Mouse (Mus musculus) c-Kit-positive CD71-negative TER-119-negative erythroid progenitor cells, embryonic 14.5 days (primary cell): ENCODE data around the gene Foxj3.
"Not testable (repeated sequence)": the region's sequence is repeated elsewhere in the genome, so short reads cannot be mapped to it uniquely, and the experiment has no call there.

ENCODE experiments used
- DNase-seq: peaks from one replicate; pipeline ENCODE4 v3.0.0-alpha.2; 2013; ENCODE audit warnings: low read depth

The Foxj3 gene

DNA sequence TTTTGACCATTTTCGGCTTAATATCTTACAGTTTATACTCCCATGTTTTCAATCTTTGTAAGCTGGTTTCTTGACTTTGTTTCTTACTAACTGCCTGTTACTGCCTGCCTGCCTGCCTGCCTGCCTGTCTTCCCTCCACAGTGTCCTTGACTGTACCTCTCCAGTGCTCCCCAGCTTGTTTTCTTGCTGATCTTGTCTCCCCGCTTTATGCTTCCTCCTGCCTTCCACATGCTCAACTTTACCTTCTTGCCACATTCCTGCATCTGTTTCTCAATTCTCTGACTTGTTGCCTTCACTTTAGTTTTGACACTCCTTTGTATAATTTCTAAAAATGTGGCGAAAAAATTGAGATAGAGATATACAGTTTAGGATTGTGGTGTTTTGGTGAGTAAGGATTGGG is 35.9 kb downstream of the Foxj3 start:
- no peak for DNase-seq

DNA sequence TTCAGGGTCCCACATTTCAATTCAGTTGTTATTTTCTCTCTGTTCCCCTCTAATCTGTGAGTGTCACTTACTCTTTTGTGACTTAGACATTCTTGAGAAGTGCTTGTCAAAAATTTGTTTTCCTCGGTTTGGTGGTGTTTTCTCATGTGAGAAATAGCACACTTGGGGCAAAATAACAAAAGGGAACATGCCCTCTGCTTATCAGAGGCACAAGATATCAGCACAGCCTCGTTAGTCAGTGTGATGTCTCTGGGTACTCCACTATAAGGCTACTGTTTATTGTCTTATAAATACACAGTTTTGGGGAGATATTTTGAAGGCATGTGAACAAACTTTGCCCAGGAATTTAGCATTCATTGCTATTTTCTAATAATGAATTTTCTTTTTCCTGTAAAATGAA is 37.7 kb downstream of the Foxj3 start:
- DNase-seq, result no peak

DNA sequence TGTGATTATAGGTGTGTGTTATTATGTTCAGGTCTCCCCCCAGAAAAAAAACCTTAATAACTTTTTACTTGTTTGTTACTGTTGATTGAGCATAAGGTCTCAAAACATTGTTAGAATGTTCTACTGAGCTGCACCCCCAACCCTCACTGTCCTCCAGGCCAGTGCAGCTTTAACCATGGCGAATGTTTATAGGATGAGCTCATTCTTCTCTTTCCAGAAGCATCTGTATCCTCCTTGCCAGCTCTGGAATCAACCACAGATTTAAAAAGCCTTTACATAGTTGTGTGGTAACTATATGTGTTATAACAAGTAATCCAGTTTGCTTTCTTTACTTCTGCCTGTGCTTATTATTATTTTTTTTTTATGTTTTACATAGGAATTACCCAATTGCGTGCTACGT is 38.7 kb downstream of the Foxj3 start:
- no peak for DNase-seq

DNA sequence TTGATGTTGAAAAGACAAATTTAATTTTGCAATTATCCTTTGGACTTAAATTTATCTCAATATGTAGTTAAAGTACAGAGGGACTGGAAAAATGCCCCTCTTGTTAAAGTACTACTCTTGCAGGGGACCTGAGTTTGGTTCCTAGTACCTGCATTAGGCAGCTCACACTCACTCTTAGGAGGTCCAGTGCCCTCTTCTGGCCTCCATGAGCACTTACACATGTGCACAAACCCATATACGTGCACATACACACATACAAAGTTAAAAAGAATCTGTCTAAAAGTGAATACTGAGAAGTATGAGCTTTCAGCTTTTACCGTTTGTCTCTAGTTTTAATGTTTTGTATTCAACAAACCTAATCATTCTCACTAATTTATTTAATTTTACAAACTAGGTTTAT is 51.2 kb downstream of the Foxj3 start:
- DNase-seq, result no peak

DNA sequence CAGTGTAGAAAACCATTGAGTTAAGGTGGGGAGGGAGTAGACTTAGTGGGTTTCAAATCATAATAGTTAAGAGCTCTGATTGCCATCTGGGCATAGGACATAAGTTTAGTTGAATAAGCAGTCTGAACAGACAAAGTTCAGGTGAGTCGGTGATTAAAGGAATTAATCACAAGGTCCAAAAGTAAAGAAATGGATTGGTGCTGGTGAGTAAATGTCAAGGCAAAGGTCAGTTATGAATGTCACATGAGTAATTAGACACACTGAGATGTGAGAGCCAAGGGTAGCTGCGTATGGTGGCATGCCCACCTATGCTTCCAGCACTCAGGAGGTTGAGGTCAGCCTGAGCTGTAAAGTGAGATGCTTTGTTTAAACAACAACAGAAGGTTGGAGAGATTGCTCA is 52.6 kb downstream of the Foxj3 start:
- DNase-seq, result no peak

DNA sequence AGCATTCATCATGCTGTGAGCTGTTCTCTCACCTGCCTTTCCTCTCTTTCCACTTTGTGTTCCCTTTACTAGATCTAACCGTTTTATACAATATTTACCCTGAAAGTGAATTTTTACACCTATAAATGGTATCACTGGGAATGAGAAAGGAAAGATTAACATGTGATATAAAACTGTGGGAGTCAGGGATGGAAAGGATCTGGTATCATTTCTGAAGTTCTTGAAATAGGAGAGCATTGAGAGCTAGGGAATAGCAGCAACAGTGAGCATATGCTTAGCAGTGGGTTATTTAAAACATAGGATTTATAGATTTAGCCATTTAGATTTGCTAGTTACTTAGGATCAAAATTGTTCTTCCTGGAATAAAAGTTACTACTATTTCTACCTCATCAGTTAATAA is 53.2 kb downstream of the Foxj3 start:
- no peak for DNase-seq

DNA sequence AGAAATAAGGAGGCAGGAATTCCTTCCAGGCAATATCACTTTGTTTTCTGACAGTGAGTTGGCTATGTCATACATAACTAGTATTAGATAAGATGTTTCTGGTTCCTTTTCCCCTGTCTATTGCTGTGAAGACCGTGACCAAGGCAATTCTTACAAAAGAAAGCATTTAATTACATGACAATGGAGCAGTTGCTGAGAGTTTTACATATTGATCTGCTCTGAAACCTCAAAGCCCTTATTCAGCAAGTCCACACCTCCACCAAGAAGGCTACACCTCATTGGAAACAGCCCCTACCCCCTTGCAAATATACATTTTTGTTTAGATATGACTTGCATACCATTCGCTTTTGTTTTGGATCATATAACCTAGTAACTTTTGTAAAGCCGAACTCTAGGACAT is 55.7 kb downstream of the Foxj3 start:
- DNase-seq, result no peak

DNA sequence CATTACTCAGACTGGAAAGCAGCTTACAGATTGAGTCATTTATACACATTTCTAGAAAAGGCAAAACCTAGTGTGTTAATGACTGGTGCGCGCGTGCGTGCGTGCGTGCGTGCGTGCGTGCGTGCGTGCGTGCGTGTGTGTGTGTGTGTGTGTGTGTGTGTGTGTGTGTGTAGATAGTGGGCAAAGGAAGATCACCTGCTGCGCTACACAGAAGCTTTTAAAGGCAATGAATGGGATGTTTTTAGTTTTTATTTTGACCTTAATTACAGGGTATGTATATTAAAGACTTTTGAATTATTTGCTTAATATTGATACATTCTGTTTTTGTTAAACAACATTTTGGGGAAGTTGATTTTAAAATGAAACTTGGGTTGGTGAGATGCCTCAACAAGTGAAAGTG is 57.5 kb downstream of the Foxj3 start:
- DNase-seq, result no peak

DNA sequence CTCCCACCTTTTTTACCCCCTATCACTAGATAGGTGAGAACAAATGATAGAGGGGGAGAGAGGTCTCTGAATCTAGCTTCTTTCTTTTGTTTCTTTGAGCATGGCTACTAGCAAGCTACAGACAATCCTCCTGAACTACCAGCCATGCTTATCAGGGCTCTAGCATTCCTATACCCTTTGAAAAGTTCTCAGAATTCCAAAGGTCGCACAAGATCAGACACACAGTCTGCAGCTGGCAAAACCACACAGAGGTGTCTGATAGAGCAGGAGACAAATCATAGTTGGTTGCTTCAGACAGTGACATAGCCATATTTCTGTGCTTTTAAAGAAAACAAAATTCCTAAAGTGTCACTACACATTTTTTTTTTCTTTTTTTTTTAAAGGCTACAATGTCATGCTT is 62.8 kb downstream of the Foxj3 start:
- no peak for DNase-seq

DNA sequence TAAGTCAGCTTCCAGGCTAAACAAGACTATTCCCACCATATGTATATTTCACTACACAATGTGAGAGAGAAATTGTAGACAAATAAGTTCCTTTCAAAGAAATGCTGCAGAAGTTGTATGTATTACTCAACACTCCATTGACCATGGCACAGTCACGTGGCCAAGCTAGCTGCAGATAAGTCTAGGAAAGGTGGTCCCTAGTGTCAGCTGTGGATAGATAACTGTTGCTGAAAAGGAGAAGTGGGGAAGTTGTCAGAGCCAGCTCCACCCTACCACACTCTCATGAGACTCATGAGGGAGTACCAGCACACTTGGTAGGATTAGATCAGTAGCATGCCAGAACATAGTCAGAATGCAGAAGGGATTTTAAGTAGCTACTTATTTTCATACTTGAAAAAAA is 72.7 kb downstream of the Foxj3 start:
- peak; percentile 24 for DNase-seq

DNA sequence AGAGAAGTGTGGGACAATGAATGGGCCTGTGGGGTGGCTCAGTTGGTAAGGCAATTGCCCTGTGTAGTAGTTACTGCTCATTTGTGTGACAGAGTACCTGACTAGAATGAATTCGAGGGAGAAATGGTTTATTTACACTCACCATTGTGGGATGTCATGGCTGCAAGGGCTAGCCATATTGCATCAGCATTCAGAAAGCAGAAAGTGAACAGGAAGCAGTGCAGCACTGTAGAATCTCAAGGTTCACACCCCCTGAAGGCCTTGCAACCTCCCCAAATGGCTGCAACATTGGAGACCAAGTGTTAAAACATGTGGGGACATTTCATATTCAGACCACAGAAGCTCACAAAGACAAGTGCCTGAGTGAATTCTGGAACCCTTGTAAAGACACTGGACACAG is 77.3 kb downstream of the Foxj3 start:
- no peak for DNase-seq

DNA sequence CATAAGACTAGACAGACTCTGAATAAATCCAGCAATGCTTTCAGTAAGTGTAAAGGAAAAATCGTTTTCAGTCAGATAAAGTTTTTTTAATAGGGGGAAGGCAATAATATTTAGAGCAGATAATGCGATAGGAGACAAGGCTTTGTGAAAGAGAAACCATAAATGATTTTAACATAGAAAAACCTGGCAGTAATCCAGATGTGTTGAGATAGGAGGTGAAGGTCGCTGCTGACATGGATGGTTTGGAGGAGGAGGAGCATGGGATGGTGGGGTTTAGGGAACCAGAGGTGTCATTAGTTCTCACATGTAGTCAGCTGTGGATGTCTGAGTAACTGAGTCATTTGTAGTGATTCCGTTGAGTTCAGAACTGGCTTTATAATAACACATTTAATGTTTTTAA is 77.9 kb downstream of the Foxj3 start:
- no peak for DNase-seq

DNA sequence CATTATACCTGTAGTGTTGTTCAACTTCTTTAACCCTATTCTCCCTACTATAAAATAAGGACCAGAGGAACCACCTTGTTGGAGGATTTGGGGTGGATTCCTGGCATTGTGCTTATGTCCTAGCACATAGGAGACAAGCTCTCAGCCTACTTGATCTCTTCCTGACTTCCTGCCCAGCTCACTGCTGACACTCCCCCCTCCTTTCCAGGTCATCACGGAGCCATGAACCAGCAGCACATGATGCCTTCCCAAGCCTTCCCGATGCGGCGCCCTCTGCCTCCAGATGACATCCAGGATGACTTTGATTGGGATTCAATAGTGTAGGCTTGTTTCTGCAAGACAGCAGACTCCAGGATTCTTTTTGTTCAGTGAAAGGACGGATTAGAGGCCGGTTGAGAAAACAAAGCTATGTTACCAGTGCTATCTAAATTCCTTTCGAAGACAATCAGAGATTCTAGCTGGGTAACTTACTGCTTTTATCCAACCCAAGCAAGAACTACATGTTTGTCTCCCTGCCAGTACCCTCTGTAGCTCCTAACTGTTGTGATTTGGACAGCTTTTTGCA is 89.4 kb downstream of the Foxj3 start:
- no peak for DNase-seq

DNA sequence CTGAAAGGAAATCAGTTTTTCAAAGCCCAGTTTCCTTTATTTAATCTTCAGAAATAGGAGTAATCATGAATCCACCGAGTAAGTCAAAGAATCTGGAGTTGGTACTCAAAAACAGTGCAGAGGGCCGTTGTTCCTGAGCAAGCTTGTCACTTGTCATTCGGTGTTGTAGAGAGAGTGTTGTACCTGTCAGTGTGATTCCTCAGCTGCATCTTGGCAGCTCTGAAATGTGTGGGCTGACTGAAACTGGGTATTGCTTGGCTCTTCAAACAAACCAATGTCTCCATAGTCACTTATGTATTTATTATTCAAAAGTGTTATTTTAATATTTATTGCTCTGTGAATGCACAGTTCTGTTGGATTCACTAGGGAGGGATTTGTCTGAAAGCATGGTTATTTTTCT is 90.1 kb downstream of the Foxj3 start:
- no peak for DNase-seq

DNA sequence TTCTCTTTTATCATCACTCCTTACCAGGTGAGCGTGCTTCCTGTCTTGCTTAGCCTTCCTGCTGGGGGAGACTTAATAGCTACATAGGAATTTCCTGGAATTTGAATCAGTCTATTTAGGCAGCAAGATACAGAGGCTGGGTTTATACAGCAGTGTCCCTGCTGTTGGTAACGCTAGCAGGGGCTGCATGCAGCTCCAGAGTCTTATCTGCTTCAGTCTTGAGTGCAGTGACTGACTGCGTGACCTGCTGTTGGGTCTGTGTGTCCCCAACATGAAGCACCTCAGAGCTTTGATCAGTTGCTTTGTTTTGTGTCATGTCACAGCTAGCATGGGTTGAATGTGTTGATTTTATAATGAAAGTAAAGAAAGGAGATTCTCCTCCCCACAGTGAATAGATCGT is 90.5 kb downstream of the Foxj3 start:
- no peak for DNase-seq

DNA sequence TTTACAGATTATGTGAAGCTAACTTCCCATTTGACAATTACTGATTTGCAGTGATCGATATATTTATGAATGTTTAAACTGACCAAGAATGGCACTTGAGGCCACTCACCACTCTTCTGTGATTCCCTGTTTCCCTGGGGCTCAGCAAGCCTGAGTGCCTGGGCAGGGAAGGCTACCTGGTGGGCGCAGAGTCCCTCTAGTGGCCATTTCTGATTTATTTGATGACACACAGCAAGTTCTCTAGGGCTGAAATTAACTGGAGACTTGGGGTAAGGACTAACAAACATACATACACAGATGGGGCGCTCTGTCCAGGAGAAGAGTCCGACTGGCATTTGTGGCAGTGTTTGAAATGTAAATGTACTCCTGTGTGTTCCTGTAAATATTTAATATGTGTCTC is 91.6 kb downstream of the Foxj3 start:
- DNase-seq, result not testable (repeated sequence)

DNA sequence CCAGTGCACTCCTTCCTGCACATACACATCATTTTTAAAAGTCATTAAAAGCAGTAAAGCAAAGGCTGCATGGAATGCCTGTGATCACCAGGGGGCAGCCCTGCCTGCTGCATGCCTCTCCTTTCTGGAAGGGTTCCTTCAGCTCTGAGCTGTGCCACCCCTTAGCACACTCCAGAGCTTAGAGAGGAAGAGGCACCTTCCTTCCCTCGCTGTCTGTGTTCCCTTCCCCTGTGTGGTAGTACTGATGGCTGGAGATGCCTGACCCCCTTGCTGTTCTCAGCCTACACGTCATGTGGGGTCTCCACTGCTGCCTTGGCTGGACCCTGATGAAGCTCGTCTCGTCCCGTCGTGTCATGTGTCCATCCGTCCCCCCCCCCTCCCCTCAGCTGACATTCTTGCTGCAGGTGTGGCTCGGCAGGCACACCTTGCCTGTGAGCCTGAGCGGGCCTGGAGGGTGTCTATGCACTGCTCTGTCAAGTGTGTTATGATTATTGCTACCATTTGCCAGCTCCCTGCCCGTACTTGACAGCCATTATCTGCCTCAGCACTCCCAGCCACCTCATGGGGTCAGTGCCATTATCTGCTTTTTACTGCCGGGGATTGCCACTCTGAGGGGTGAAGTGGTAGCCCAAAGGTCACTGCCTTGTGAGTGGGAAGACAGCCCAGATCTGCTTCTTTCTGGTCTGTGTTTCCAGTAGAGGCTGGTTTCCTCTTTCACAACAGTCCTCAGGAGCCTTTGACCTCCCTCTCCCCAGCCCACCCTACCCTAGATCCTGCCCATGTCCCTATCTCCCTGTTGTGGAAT is 94.5 kb downstream of the Foxj3 start:
- no peak for DNase-seq

DNA sequence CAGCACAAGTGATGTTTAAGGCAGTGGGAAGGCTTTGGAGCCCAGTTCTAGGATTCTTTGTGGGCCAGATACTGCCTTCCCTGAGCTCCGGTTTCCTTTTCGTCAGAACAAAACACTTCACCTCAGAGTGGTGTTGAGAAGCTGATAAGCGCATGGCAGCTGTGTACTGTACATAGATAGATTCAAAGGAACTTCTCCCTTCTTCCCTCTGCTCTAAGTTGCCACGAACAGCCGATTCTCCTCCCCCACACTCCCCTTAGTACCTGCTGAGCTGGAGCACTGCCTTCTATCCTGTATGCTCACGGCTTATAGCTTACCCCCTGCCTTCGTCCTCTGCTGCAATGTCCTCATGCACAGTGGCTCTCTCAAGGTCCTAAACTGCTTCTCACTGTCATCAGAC is 95.9 kb downstream of the Foxj3 start:
- DNase-seq, result no peak

DNA sequence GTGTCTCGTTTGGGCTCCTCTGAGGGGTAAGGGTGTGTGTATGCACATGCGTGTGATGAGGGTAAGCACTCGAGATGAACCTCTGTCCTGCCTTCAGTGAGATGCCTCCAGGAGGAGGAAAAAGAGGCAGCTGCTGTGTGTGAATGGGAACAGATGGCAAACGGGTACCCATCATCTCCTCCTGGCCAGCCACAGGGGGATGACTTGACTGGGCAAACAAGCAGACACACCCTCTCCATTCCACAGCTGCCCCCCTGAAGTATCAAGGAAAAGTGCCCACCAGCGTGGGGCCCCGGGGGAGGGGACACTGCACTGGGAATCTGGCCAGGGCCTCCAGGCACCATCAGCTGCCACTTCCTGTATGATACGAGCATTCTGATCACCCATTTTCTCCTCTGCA is 96.5 kb downstream of the Foxj3 start:
- DNase-seq, result no peak

DNA sequence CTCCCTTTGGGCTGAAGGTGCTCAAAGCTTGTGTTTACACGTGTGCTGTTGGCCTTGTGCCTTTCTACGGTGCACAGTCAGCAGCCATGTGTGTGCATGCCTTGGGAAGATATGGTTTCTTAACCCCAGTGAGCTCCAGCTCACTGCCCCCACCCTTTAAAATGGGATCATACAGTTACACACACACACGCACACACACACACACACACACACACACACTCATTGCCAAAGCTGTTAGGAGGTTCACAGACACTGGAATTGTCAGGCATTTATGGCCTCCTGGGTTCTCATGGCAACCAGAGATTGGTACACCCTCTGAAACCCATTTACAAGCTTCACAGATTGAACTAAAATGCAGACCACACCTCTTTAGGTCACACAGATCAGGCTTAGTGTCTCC is 97.1 kb downstream of the Foxj3 start:
- DNase-seq, result no peak

DNA sequence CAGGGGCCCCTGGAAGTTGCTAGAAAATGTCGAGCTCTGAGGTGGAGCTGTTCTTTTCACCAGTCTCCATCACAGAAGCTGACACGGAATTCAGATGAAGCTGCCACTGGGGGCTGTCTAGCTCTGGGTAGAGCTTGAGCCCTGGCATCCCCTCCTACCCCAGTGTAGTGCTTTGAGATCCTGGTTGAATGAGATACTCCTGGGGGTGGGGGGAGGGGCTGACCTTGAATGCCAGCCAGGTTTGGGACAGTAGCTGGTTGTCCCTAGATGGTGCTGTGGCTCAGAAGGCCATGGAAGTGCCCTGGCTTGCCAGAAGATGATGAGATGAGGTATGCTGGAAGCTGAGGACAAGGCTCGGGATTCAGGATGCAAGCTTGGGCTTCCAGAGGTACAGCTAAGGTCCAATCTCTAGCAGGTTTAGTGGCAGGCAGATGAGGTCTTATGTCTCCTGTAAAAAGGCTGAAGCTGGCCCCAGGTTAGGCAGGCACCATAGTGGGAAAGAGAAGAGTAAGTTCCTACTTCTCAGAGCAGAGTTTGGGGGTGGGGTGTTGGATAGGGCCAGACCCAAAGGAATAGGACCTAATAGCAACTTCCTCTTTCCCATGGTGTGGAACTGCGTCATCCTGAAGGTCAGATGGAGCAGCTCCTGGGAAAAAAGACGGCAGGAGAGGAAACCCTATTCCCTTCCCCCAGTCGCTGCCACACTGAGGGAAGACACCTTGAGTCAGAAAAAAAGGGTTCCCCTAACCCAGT is 98.3 kb downstream of the Foxj3 start:
- no peak for DNase-seq

DNA sequence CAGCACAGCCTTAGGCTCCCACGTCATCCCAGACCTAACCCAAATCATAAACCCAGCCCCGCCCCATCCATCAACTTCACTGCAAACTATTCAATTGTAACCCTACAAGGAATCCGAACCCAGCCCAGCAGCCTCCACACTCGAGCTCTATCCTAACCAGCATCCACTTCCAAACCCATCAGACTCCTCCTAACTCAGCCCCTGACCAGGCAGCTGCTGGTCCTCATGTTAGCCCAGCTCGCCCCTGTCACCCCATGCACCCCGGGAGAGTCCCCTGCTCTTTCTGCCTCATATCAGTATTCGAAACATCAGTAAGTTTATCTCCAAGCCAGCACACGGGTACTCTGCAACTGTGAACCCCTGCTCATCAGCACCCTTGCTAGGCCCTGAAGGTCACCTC is 98.9 kb downstream of the Foxj3 start:
- DNase-seq, result no peak

DNA sequence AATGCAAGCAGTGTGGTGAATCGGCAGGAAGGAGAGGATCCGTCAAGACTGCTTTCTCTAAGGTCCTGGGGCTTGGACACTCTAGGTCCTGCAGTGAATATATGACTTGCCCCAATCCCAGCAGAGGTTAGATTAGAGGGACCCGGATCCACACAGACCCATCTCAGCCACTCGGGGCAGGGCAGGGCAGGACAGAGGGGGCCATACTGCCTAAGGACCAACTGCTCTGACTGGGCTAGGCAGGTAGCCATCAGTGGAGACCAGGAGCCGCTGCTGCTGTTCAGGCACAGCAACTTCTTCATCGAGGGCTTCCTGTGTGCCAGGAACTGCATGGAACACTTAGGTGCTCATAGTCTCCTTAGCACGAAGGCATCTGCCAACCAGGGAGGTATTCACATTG is 99.9 kb downstream of the Foxj3 start:
- DNase-seq, result no peak
